Mouse (Mus musculus) heart, adult 2 months (tissue): ENCODE data around the gene Paox. TPM values are rescaled to one million over a fixed set of nuclear protein-coding genes. Genes with fewer than 3 reads are reported as not detected.
A peak's percentile ranks its signal among the peaks of the same experiment; 100 is the strongest.

ENCODE experiments used
- DNase-seq, 2 experiments: peaks; one replicate each; pipeline ENCODE4 v3.0.0; 2021
- H3K27ac ChIP-seq: fragments of 200-600 bp; 2 replicates; pipeline ENCODE4 v1.8.1; 2022
- H3K27me3 ChIP-seq: fragments of 200-500 bp; 2 replicates; pipeline ENCODE4 v1.6.1; 2012; ENCODE audit warnings: mild to moderate bottlenecking, low read length, inconsistent platforms, mixed read lengths; ENCODE audit not compliant: control insufficient read depth, insufficient read depth
- H3K36me3 ChIP-seq: fragments of 200-500 bp; 2 replicates; pipeline ENCODE4 v1.6.1; 2012; ENCODE audit warnings: low read length, inconsistent platforms; ENCODE audit not compliant: control insufficient read depth, insufficient read depth
- H3K4me1 ChIP-seq: fragments of 200-500 bp; 2 replicates; pipeline ENCODE4 v1.6.1; 2011; ENCODE audit warnings: low read length; ENCODE audit not compliant: control insufficient read depth, insufficient read depth
- H3K4me3 ChIP-seq: fragments of 200-600 bp; 2 replicates; pipeline ENCODE4 v1.8.1; 2022
- H3K79me2 ChIP-seq: fragments of 200-500 bp; replicated peaks from 2 replicates; pipeline ENCODE4 v1.6.1; 2012; ENCODE audit warnings: mild to moderate bottlenecking, inconsistent platforms, low read length, moderate library complexity, mixed read lengths; ENCODE audit not compliant: control insufficient read depth, insufficient read depth
- H3K9ac ChIP-seq: fragments of 200-500 bp; 2 replicates; pipeline ENCODE4 v1.6.1; 2012; ENCODE audit warnings: low read depth, mild to moderate bottlenecking, control low read depth, inconsistent platforms, low read length, mixed read lengths
- CTCF ChIP-seq: fragments of 200-600 bp; IDR thresholded peaks from 2 replicates; pipeline ENCODE4 v1.8.1; 2022; ENCODE audit warnings: antibody characterized with exemption, mild to moderate bottlenecking, moderate library complexity
- EP300 ChIP-seq: fragments of 200-500 bp; IDR thresholded peaks from 2 replicates; pipeline ENCODE4 v1.6.1; 2011; ENCODE audit warnings: low read depth, low read length, control low read depth; ENCODE audit not compliant: insufficient read depth
- POLR2A ChIP-seq: fragments of 200-500 bp; IDR thresholded peaks from 2 replicates; pipeline ENCODE4 v1.6.1; 2011; ENCODE audit warnings: mild to moderate bottlenecking, low read depth, low read length, control low read depth; ENCODE audit not compliant: insufficient read depth
- WGBS: fragments of 180-500 bp; shearing (Covaris S2); methylation state at CpG from one replicate; pipeline ENCODE4 v1.1.7; 2018; 5-methylcytosine and 5-hydroxymethylcytosine counted together
- intact Hi-C: fragments of 180-260 bp; cut with DNase I; formaldehyde crosslinking; loops from one replicate; pipeline ENCODE4 v1.15.1; 2025
- polyA plus RNA-seq: library from polyadenylated mRNA; depleted of rRNA; stranded (reverse); fragments of >200 nt; gene quantifications from 2 replicates; pipeline ENCODE4 v1.2.3, GENCODE M21; 2012
- total RNA-seq, 2 experiments: library from RNA; stranded (reverse); gene quantifications; 2 replicates each; pipeline ENCODE4 v1.2.3; 2021

Paox gene
- total and polyA plus RNA-seq, 3 experiments: 3.0 to 5.2 (median 3.4) TPM

GRCm38 (mm10) chr7:140080503-140081156 lies 35.0 kb upstream of the Paox start:
- Histone ChIP-seq H3K36me3 (no peaks in the 10 kb centered on the region), H3K79me2 (no peaks in the 10 kb centered on the region), H3K4me3 (no peak overlapping the region), H3K4me1 (no peaks in the 10 kb centered on the region), H3K9ac (no peak overlapping the region), H3K27ac (no peak overlapping the region), H3K27me3 (peaks cover 2% of the 10 kb centered on the region; the same call in 1 of the 2 replicates)
- DNase-seq: peak; percentile 65 to 68
- intact Hi-C loops: no loop called here
- 3% methylated on average over 24 of the region's 24 CpGs for WGBS
- no peak for TF ChIP-seq POLR2A
- TF ChIP-seq CTCF: no peak
- no peak for TF ChIP-seq EP300

DNA sequence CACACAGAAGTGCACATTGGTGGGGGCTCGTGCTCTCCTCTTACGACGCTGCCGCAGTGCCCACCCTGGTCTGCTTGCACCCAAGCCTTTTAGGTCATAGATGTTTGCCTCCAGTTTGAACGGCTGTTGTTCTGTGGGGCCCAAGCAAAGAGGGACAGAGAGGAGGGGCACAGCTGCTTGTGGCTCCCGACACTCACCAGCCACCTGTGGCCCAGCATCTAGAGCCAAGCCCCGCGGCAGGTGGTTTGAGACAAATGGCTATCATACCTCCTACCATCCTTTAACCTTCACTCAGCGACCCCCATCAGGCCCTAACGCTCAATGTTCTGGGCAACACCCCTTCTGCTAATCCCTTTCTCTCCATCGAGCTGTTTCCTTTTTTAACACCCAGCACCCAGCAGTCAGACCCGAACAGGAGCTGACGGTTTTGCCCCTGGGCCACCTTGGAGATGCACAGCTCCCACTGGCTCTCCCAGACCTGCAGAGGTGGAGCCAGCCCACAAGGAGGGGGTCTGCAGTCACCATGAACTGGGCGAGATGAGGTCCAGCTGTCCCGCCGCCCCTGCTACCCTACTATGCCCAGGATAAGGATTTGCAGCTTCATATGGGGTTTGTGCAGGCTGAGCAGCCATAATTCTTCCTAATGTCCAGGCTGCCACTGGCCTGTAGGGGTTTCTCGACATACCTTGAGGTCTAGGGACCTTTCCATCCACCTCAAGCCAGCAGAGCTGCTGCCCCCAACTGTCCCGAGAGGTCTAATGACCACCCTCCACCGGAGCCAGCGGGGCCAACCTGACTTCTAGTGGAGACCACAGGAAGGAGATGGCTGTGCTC lies 34.0 kb upstream of the Paox start:
- Histone ChIP-seq H3K4me1 (no peaks in the 10 kb centered on the region), H3K36me3 (no peaks in the 10 kb centered on the region), H3K27me3 (peaks cover 2% of the 10 kb centered on the region; the same call in 1 of the 2 replicates), H3K9ac (no peak overlapping the region), H3K27ac (no peak overlapping the region), H3K4me3 (no peak overlapping the region), H3K79me2 (no peaks in the 10 kb centered on the region)
- intact Hi-C loops: no loop called here
- 17% methylated on average over 20 of the region's 20 CpGs for WGBS
- no peak for TF ChIP-seq POLR2A
- no peak for TF ChIP-seq EP300
- TF ChIP-seq CTCF: no peak
- no peak for DNase-seq

DNA sequence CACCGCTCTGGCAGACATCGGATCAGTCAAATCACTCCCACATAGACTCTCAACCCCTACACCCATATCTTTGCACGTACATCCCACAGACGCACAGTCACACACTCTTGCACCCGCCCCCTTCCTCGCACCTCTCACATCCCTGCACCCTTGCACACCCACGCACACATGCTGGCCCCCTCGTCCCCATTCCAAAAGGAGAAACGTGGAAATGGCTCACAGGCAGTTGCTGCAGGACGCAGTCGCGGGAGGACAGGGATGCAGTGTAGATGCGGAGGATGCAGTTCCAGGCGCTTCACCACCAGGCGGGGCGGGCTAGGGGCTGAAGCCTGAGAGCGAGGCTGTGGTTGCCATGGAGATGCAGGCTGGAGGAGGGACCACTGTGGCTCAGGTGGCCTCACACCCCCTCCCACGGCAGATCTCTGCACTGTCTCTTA lies 33.3 kb upstream of the Paox start, which contains the start of gene Caly:
Gene Caly, minus strand, starts transcription at position 307 of the 437 bp plus-strand sequence.
- H3K27me3 ChIP-seq: peaks cover 2% of the 10 kb centered on the region; the same call in 1 of the 2 replicates
- no peak within 1 kb of the TSS for H3K9ac ChIP-seq
- no peaks in the 10 kb centered on the region for H3K36me3 ChIP-seq
- no peak within 1 kb of the TSS for H3K27ac ChIP-seq
- H3K4me1 ChIP-seq: no peaks in the 10 kb centered on the region
- TF ChIP-seq EP300: no peak
- TF ChIP-seq CTCF: no peak; the same call in 1 of the 2 replicates
- TF ChIP-seq POLR2A: no peak
- H3K79me2 ChIP-seq: no peaks in the 10 kb centered on the region
- intact Hi-C loops: no loop called here
- no peak for DNase-seq
- 8% methylated on average over 18 of the region's 18 CpGs for WGBS
- H3K4me3 ChIP-seq: no peak within 1 kb of the TSS

DNA sequence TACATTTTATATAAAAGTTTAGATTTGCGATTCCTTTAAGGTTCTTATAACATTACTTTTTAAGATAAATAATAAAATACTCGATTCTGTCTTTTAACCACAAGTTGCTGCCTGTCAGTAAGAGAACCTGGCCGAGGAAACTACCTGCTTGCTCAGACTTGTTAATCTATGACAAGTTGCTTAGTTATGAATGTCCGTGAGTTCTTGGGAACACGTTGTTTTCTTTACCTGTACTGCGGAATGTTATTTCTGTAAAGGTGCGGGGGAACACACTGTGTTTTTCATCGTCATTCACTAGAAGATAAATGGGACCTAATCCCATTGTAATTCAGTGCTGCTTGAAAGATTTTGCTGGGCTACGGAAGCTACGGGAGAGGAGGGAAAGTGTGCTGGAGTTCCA lies 25.0 kb upstream of the Paox start:
- Histone ChIP-seq H3K27ac (no peak overlapping the region), H3K4me1 (no peaks in the 10 kb centered on the region), H3K9ac (no peak overlapping the region), H3K36me3 (no peaks in the 10 kb centered on the region), H3K27me3 (no peaks in the 10 kb centered on the region), H3K4me3 (no peak overlapping the region), H3K79me2 (no peaks in the 10 kb centered on the region)
- no peak for DNase-seq
- WGBS: 79% methylated on average over 10 of the region's 10 CpGs
- intact Hi-C loops: no loop called here
- TF ChIP-seq POLR2A (no peak), CTCF (no peak), EP300 (no peak)

DNA sequence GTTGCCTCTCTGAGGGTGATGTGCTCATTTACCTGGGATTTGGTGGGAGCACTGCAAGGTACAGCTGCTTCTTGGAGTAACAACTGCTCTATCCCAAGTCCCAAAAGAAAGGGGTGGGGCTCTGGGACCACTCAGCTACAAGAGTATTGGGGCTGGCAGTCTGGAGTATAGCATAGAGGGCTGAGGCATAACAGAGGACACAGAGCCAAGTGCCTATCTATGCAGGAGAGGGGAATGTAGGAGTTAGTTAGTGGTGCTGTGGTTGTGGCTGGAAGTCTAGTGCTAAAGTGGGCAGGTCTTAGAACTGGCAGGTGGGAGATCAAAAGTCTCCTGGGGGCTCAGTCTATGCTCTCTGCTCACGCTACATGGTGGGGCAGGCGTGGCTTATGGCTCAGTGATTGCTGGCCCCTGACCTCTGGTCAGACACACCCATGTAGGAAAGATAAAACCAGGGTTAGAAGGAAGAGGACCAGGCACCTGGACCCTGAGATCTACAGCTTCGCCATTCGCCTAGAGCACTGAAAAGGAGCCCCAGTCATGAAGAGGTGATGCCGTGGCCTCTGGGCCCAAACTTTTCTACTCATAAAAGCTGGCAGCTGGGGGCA lies 22.6 kb upstream of the Paox start, which contains the start of gene Prap1:
Gene Prap1, plus strand, starts transcription at position 472 of the 605 bp plus-strand sequence.
- Histone ChIP-seq H3K27ac (no peak within 1 kb of the TSS), H3K4me1 (no peaks in the 10 kb centered on the region), H3K9ac (no peak within 1 kb of the TSS), H3K79me2 (no peaks in the 10 kb centered on the region), H3K27me3 (no peaks in the 10 kb centered on the region), H3K36me3 (no peaks in the 10 kb centered on the region), H3K4me3 (no peak within 1 kb of the TSS)
- 76% methylated on average over 5 of the region's 5 CpGs for WGBS
- no peak for DNase-seq
- intact Hi-C loops: no loop called here
- no peak for TF ChIP-seq POLR2A
- TF ChIP-seq CTCF: no peak
- no peak for TF ChIP-seq EP300
